Mouse (Mus musculus) limb, embryonic 14.5 days (tissue): ENCODE measurements at regions not wholly inside any gene's neighbourhood (a gene's known extent, or its start where the extent isn't known, plus 50 kb on each side); places are given as distances from the start of the nearest gene placed in this dataset.
A peak's percentile ranks its signal among the peaks of the same experiment; 100 is the strongest.

ENCODE experiments used
- ATAC-seq: fragments of 200-750 bp; cut with Nextera tagmentation; 2 replicates; pipeline ENCODE4 v1.8.0; 2017; ENCODE audit warnings: low read depth, moderate number of reproducible peaks, moderate TSS enrichment; ENCODE audit not compliant: low FRiP score
- DNase-seq: peaks from one replicate; pipeline ENCODE4 v3.0.0-alpha.2; 2015; ENCODE audit warnings: low spot score
- H3K27ac ChIP-seq: fragments of 300-500 bp; sonication (generic); replicated peaks from 2 replicates; pipeline ENCODE4 v1.5.1; 2014; ENCODE audit warnings: low read depth, mild to moderate bottlenecking, low read length, moderate library complexity, mixed read lengths
- H3K27me3 ChIP-seq: fragments of 300-500 bp; sonication (generic); 2 replicates; pipeline ENCODE4 v1.6.1; 2014; ENCODE audit warnings: low read length, mixed read lengths; ENCODE audit not compliant: control insufficient read depth, insufficient read depth
- H3K36me3 ChIP-seq: fragments of 300-500 bp; sonication (generic); 2 replicates; pipeline ENCODE4 v1.6.1; 2014; ENCODE audit warnings: mild to moderate bottlenecking, low read length, moderate library complexity, mixed read lengths; ENCODE audit not compliant: control insufficient read depth, insufficient read depth
- H3K4me1 ChIP-seq: fragments of 300-500 bp; sonication (generic); 2 replicates; pipeline ENCODE4 v1.6.1; 2014; ENCODE audit warnings: antibody characterized with exemption, low read length, mixed read lengths; ENCODE audit not compliant: control insufficient read depth, insufficient read depth
- H3K4me2 ChIP-seq: fragments of 300-500 bp; sonication (generic); replicated peaks from 2 replicates; pipeline ENCODE4 v1.6.1; 2014; ENCODE audit warnings: low read depth, mild to moderate bottlenecking, low read length, moderate library complexity; ENCODE audit not compliant: severe bottlenecking
- H3K4me3 ChIP-seq: fragments of 300-500 bp; sonication (generic); replicated peaks from 2 replicates; pipeline ENCODE4 v1.5.1; 2014; ENCODE audit warnings: low read length
- H3K9ac ChIP-seq: fragments of 300-500 bp; sonication (generic); 2 replicates; pipeline ENCODE4 v1.6.1; 2014; ENCODE audit warnings: mild to moderate bottlenecking, low read depth, low read length, moderate library complexity; ENCODE audit not compliant: severe bottlenecking
- H3K9me3 ChIP-seq: fragments of 300-500 bp; sonication (generic); 2 replicates; pipeline ENCODE4 v1.6.1; 2016; ENCODE audit warnings: low read length; ENCODE audit not compliant: control insufficient read depth
- POLR2A ChIP-seq: fragments of 200-500 bp; IDR thresholded peaks from 2 replicates; pipeline ENCODE4 v1.8.0; 2012; ENCODE audit warnings: inconsistent platforms, mild to moderate bottlenecking, moderate library complexity, borderline replicate concordance; ENCODE audit not compliant: insufficient read depth, insufficient read length; ENCODE audit errors: extremely low read depth
- WGBS: fragments of 180-500 bp; shearing (Covaris S2); extraction: QIAGEN DNeasy Blood & Tissue Kit; methylation state at CpG from one replicate; pipeline ENCODE4 v1.1.7; 2014; 5-methylcytosine and 5-hydroxymethylcytosine counted together

DNA sequence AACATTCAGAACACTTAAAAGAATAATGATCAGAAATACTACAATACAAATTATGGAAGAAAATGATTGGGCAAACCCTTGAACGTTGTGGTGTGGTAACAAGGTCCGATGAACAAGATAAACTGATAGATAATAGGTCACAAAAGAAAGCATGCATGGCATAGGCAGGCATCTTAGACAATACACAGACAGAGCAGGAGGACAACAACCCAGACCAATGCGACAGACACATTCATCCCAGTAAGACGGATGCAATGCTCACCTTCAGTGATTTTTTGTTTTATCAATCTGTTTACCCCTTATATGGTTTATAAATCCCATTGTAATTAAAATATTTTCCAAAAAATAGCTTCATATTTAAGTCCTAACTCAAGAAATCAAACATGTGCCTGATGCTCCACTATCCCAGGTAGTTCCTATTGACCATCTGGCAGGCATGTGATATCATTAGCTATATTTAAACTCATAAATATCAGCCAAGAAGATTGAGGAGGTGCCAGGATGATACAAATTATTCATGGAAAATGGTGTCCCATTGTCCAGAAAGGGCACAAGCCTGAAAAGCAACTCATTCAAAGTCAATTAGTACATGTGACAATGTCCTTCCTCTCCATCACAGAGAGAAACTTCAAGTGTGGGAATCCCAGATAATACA, 166.3 kb downstream of the Klf7 start:
- no peaks in the 10 kb centered on the region for H3K27me3 ChIP-seq
- no peaks in the 10 kb centered on the region for H3K4me1 ChIP-seq
- ATAC-seq = no peak
- no peak for DNase-seq
- H3K4me2 ChIP-seq = no peak overlapping the region
- no peak for TF ChIP-seq POLR2A
- H3K36me3 ChIP-seq = no peaks in the 10 kb centered on the region
- WGBS = 96% methylated on average over 4 of the region's 4 CpGs
- no peak overlapping the region for H3K9ac ChIP-seq
- no peak overlapping the region for H3K4me3 ChIP-seq
- no peaks in the 10 kb centered on the region for H3K9me3 ChIP-seq
- no peak overlapping the region for H3K27ac ChIP-seq

DNA sequence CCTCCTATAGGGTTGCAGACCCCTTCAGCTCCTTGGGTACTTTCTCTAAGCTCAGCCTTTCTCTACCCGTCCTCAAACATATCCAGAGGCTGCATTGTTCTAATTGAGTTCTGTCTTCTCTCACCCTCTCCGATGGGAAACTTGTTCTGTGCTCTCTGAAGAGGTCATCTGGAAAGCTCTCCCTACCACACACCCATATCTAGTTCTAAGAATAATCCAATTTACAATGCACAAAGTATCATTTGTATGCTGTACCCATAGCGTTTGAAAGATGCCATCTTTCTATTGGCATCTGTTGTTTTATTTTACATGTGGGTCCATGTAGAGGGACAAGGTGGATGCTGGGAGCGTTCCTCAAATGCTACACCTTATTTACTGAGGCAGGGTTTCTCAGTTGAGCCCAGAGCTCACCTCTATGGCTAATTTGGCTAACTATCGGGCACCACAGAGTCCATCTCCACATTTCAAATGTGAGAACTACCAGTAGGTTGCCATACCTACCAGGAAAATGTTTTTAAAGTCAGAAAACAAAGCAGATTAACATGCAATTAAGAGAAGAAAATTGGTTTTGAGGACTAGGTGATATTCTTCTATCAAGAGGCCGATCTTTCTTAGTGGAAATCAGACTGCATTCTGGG, 167.1 kb downstream of the Klf7 start:
- Histone ChIP-seq H3K9ac (no peak overlapping the region), H3K4me2 (no peak overlapping the region), H3K9me3 (no peaks in the 10 kb centered on the region), H3K27me3 (no peaks in the 10 kb centered on the region), H3K27ac (no peak overlapping the region), H3K4me3 (no peak overlapping the region), H3K36me3 (no peaks in the 10 kb centered on the region), H3K4me1 (no peaks in the 10 kb centered on the region)
- TF ChIP-seq POLR2A = no peak
- WGBS = 85% methylated on average over 6 of the region's 6 CpGs
- ATAC-seq (no peak), DNase-seq (no peak)

DNA sequence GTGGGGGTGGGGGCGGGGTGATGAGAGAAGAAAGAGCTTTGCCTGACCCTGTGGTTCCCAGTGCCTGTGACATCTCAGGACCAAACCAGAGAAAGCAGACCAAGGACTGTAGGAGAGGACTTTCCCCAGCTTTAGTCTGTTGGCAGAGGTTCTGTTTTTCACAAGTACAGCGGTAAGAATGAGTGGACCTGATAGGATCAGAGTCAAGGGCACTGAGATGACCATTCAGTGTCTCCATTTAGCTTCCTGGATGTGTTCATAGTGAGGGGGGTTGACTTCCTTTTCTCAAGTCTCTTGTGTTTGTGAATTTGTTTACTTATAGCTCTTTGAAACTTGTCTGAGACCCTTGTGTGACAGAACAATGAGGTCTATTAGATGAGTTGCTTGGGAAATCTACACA, 167.9 kb downstream of the Klf7 start:
- H3K27me3 ChIP-seq = no peaks in the 10 kb centered on the region
- H3K4me3 ChIP-seq = no peak overlapping the region
- TF ChIP-seq POLR2A = no peak
- no peak overlapping the region for H3K9ac ChIP-seq
- ATAC-seq = no peak
- no peaks in the 10 kb centered on the region for H3K4me1 ChIP-seq
- H3K36me3 ChIP-seq = no peaks in the 10 kb centered on the region
- no peak overlapping the region for H3K4me2 ChIP-seq
- H3K27ac ChIP-seq = no peak overlapping the region
- H3K9me3 ChIP-seq = no peaks in the 10 kb centered on the region
- 86% methylated on average over 2 of the region's 2 CpGs for WGBS
- DNase-seq = no peak

DNA sequence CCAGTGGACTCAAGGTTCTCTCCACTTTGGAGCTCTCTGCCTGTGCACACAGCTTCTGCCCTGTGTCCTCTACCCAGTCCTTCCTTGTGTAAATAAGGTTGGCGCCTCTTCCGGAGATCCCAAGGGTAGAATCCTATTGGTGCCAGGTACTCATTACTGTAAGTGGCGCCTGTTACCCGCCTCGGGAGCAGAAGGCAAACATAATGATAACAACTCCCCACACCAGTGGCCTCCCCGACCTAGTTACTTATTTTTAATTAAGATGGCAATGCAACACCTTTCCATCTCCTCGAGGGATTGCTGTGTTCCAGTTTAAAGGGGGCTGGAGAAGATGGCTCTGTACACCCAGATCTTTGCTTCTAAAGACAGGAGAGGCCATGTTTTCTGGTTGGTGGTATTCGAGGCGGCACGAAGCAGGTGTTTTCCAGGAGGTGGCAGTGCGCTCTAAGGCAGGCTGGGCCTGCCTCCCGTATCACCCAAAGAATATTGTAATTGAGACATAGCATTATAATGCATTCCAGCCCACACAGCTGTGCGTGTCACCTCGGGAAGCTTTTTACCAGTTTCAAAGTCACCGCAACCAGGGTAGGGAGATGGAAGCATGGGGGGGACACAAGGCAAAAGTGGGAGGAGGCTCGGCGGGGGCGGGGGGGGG, 168.7 kb downstream of the Klf7 start:
- no peak for TF ChIP-seq POLR2A
- Histone ChIP-seq H3K9ac (no peak overlapping the region), H3K9me3 (no peaks in the 10 kb centered on the region), H3K27me3 (no peaks in the 10 kb centered on the region), H3K4me2 (no peak overlapping the region), H3K27ac (no peak overlapping the region), H3K4me1 (no peaks in the 10 kb centered on the region), H3K36me3 (no peaks in the 10 kb centered on the region), H3K4me3 (no peak overlapping the region)
- peak; percentile 72; the same call in 1 of the 2 replicates for ATAC-seq
- DNase-seq = peak; percentile 66
- WGBS = 54% methylated on average over 17 of the region's 18 CpGs

DNA sequence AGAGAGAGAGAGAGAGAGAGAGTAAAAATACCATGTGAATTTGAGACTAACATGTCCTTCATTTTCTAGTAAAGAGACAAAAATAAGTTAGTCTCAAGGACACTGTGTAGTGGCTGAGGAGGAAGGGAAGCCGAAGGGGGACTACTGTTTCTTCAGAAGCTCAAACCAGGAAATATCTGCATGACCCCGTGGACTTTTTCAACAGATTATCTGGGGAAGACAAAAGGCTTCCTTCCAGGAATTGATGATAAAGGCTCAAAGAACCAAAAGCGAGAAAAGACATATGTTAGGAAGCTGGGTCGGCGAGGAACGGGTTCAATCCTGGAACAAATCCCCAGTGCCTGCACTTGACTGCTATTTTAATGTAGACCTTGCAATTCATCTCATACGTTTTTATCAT, 170.4 kb downstream of the Klf7 start:
- ATAC-seq (no peak), DNase-seq (no peak)
- no peak overlapping the region for H3K27ac ChIP-seq
- TF ChIP-seq POLR2A = no peak
- 78% methylated on average over 7 of the region's 7 CpGs for WGBS
- no peaks in the 10 kb centered on the region for H3K4me1 ChIP-seq
- no peak overlapping the region for H3K4me2 ChIP-seq
- no peaks in the 10 kb centered on the region for H3K9me3 ChIP-seq
- no peak overlapping the region for H3K9ac ChIP-seq
- H3K36me3 ChIP-seq = no peaks in the 10 kb centered on the region
- H3K4me3 ChIP-seq = no peak overlapping the region
- H3K27me3 ChIP-seq = no peaks in the 10 kb centered on the region
